Mouse (Mus musculus) hindlimb bud, embryonic 11.5 days (tissue): Measurements from ENCODE around the gene Dnaja1.

Source experiments
- DNase-seq: peaks from one replicate; pipeline ENCODE4 v3.0.0-alpha.2; 2012; ENCODE audit warnings: low read depth, low spot score; ENCODE audit errors: extremely low spot score

Gene Dnaja1

DNA sequence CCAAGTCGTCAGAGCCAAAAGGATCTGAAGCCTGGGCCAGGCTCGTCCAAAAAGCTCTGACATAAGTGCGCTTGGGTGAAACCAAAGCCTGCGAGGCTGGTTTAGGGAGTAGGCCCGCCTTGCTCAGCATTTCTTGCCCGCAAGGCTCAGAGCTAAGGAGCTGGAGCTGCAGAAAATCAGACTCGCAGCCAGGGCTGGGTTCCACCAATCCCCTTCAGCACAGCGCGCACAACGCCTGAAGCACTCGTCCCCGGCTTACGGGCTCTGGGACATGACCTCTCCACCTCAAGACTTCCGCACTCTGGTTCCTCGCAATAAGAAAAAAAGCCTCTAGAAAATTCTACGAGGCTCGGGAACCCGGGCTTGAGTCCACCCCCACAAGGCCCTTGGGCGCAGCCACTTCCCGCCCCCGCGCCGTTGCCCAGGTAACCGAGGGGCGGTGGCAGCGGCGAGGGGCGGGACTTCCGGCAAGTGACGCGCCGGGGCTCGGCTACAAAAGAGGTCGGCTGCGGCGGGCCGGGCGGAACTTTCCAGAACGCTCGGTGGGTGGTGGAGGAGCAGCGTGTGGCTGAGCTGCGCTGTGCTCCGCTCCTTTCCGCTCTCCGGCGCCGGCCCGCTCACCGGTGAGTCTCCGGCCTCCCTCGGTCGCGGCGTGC is at the start of gene Dnaja1:
Dnaja1 (plus strand) TSS at position 140 of the 656 bp plus-strand sequence.
- peak; percentile 81 for DNase-seq

DNA sequence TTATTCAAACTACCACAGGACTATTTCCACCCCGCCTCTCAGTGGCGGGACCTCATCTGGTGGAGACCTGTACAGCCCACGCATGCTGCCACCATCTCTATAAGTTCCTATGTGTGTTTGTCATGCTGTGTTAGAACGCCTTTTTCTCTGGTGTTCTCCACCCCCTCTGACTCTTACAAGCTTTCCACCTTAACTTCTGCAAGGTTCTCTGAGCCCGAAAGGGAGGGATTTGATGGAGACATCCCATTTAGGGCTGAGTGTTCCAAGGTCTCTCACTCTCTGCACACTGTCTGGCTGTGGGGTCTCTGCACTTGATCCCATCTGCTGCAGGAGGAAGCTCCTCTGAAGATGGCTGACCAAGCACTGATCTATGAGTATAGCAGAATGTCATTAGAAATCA is 48.4 kb upstream of the Dnaja1 start:
- no peak for DNase-seq

DNA sequence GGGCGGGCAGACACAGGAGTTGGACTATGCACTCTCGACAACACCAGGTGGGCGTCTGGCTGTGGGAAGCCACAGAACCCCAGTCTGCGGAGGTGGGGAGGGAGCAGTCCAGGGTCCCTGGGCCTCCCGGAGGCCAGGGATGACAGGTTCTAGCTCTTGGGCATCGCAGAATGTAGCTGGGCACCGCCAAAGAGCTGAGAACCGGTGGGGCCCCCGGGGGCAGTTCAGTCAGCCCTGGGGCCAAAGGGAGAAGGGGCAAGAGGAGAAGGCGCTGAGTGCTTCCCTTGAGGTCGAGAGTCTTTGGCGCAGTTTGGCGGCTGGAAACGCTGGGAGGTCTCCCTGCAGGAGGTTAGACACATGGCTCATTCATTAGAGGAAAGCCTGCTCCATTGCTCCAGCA is 45.6 kb upstream of the Dnaja1 start:
- no peak for DNase-seq

DNA sequence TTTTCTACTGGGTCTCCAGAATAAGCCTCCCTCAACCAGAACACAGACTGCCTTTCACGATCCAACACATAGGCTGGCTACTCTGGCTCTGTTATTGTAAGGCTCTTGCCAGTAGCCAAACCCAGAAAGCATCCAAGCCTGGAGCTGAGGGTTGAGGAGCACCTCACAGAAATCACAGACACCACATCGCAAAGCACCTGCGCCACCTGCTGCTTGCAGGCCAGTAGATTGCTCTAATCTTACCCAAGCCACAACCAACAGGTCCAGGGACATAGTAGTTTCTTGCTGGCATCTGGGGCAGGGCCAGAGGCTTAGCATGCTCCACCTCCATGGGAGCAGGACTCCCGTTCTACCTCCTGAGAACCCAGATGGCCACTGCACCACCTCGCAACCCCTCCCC is 44.8 kb upstream of the Dnaja1 start:
- no peak for DNase-seq

DNA sequence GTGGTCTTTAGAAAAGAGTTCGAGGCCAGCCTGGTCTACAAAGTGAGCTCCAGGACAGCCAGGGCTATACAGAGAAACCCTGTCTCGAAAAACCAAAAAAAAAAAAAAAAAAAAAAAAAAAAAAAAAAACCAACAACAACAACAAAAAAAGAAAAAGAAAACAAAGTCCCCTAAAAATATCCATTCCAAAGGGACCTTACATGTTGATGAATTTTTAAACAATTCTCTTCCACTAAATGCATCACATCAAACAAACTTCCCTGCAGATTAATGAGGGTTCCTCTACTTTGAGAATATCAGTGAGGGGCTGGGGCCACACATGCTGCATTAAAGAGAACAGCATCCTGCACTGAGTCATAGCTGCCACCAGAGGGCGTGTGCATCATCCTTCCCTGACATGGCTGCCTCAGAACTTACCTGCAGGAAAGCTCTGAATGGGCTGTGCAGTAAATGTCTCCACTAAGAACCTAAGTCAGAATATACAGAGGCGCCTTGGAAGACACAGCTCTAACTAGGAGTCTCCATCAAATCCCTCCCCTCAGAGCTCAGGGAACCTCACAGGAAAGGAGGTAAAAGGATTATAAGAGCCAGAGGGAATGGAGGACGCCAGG is 41.6 kb upstream of the Dnaja1 start:
- no peak for DNase-seq

DNA sequence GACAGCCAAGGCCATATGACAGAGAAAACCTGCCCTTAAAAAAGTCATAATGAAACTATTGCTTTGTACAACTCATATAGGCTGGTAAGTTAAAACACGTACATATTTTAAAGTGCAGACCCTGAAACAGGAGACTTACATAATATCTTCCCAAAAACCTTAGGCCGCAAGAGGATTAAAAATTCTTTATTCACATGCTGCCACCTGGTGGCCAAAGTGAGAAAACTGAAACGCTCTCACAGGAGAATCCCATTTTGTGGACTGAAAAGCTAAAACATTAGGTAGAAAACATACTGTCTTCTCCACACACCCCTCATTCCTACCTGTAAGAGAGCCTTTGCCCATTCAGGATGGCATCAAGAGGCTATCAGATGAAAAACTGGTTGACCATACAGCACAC is 40.0 kb upstream of the Dnaja1 start:
- DNase-seq, result no peak

DNA sequence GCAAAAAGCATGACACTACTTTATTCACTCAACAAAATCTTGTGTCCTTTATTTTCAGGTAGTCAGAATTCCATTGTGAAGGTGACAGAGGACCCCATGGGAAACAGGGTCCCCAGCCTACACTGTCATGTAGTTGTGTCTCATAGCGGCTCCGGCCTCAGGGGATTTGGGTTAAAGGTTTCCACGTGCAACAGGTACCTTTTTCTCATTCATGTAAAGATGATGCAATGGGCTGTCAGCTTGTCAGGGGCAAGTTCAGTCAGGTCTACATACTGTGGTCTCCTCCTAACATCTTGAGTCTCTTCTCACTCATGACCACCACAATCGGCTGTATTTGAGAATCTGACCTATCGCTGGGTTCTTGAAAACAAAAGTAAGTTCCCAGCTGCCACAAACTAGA is 39.6 kb upstream of the Dnaja1 start:
- no peak for DNase-seq

DNA sequence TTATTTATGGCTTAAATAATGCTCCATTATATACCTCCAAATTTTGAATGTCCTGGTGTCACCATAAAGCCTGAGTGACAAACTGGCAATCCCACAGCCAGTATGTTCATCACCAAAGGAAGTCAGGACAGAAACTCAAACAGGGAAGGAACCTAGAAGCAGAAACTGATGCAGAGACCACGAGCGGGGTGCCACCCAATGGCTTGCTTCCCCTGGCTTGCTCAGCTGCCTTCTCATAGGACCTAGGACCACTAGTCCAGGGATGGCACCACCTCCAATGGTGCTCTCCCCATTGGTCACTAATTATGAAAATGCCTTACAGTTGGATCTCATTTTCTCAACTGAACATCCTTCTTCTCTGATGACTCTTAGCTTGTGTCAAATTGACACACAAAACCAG is 38.6 kb upstream of the Dnaja1 start:
- DNase-seq, result no peak

DNA sequence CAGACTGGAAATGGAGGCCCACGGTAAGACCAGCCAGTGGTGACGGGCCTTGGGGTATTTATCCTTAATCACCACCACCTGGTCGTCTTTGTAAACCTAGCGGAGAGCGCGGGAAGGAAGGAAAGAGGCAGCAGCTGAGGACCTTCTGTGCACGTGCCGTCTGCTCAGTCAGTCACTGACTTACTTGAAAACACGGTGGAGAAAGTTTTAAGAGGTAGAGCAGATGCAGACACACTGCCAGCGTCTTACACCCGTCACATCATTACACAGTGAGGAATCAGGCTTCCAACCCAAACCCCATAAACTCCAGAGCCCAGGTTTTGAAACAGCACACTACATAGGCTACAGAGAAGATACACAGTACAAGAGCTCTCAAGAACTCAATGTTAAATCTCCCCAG is 30.9 kb upstream of the Dnaja1 start:
- no peak for DNase-seq

DNA sequence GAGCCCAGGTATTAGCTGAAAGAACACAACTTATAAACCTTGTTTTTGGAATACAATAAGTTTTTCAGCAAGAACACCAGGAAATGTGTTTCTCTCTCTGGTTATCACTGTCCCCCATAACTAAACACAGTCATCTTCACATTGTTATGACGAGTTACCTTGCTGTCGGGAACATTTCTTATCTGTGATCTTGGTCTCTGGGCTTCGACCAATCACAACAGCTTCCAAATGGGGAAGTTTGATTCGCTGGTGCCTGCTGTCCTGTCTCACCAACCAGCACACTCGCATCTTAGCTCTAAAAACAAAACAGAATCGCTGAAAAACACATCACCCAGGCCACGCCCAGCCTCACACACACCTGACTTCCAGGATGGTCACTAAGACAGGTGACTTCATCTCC is 24.9 kb upstream of the Dnaja1 start:
- no peak for DNase-seq

DNA sequence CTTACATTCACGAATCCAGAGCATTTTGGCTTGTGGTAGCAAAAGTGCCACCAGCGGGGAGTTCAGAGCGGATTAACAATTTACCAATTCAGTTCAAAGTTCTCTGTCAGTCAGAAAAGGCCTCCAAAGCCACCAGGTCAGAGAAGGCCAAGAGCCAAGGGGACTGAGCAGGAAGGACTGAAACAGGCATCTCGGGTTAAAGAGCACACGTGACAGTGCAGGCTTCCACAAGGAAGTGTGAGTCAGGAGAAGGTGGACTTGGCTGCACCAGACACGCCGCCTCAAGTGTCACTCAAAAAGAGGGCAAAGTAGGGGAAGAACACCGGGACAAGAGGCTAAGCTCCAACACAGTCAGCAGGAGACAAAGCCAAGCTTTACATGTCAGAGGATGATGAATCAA is 21.7 kb upstream of the Dnaja1 start:
- no peak for DNase-seq

DNA sequence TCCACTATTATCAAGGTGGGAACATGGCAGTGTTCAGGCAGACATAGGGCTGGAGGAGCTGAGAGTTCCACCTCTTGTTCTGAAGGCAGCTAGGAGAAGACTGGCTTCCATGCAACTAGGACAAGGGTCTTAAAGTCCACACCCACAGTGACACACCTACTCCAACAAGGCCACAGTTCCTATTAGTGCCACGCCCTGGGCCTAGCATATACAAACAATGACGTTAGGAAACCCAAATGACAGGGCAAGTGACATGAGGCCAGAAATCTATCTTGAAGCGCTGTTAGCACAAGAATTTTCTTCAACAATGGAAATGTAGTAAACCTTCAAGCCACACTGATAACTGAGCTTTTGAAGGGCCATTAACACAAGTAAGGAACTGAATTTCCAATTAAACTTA is 20.2 kb upstream of the Dnaja1 start:
- DNase-seq, result no peak

DNA sequence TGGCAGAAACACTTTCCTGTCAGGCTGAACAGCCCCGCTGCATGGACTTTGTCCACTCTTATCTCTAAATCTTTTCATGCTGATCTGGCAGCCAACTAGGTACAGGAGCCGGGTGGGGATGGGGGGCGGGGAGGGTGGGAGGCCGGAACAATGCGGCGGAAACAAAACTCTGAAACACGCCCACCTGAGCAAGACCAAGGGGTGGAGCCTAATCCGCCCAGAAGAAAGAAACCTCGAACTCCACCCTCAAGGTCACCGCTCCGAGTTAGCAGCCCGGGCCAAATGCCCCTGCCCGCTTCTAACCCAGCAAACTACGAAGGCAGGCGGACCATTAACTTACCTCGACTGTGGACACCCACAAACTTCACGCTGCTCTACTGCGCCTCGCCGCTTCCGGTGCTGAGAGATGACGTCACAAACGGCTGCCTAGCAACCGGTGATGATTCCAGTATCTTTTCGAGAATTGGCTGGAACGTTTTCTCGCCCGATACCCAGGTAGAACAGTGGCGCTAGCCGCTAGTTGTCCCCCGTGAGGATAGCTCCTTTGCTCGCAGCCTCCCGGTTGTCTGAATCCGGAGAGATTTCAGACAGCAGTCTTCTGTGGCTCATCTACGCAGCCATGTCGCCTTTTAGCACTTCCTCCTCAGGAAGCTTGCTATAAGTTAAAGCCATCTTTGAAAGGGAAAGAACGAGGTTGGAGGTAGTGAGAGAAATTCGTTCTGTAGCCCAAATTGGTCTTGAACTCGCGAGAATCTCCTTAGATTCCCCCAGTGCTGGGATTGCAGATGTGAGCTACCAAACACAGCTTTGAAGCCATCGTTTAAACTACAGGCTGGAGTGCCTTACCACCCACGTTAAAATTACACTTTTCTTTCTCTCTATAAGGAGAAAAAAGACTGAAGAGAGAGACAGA is 18.9 kb upstream of the Dnaja1 start, which contains the start of gene Aptx:
Aptx (minus strand) TSS at position 398 of the 913 bp plus-strand sequence.
- DNase-seq, result peak; percentile 96

DNA sequence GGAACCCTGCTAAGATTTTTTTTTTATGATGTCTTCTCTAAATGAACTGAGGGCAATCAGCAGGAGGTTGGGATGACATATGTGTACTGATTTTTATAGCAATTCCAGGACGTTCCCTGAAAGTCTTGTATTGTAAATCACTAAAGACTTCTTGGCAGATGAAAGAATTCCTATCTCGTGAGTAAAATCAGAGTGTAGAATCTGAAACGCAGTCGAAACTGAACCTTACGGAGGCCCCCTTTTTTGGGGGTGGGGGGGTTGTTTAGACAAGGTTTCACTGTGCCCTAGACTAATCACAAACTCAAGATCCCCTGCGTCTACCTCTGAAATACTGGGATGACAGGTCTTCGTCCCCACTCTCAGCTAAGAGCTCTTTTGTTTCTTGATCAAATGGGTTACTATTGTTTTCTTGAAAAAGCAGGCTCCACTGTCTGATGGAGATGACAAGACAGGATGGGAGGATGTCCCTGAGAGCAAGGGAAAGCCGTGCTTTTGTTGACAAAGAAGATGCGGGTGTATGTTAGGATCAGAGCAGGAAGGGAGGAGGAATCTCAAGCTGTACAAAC is 18.2 kb upstream of the Dnaja1 start:
- no peak for DNase-seq

DNA sequence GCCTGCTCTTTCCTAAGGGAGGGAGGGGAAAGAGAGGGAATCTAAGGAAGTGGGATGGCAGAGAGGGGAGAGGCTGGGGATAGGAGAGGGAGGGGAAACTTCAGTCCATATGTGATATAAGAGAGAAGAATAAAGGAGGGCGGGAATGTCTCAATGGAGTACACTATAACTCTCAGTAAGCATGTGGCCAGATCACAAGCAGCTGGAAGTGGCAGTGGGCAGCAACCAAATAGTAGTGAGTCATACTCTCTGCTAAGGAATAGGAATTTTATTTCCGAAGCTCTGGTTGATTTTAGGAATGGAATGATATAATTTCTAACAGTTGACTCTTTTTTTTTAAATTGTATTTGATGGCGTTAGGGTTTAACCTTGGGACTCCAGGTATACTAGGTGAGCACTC is 4.8 kb upstream of the Dnaja1 start:
- no peak for DNase-seq

DNA sequence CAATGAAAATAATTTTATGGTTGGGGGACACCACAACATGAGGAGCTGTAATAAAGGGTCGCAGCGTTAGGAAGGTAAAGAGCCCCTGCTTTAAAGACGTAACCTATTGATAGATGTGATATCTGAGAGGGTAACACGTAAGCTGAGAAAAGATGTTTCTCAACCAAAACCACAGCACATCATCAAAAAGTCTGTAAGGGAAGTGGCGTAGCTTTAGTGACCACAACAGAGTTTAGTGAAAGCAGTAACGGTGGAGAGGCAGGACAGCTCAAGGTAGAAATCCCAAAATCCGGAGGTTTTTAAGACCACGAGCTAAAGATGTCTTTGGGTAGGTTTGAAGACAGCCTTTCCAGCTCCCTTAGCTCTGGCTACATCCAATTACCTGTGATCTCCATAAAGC is 1.0 kb upstream of the Dnaja1 start:
- no peak for DNase-seq

DNA sequence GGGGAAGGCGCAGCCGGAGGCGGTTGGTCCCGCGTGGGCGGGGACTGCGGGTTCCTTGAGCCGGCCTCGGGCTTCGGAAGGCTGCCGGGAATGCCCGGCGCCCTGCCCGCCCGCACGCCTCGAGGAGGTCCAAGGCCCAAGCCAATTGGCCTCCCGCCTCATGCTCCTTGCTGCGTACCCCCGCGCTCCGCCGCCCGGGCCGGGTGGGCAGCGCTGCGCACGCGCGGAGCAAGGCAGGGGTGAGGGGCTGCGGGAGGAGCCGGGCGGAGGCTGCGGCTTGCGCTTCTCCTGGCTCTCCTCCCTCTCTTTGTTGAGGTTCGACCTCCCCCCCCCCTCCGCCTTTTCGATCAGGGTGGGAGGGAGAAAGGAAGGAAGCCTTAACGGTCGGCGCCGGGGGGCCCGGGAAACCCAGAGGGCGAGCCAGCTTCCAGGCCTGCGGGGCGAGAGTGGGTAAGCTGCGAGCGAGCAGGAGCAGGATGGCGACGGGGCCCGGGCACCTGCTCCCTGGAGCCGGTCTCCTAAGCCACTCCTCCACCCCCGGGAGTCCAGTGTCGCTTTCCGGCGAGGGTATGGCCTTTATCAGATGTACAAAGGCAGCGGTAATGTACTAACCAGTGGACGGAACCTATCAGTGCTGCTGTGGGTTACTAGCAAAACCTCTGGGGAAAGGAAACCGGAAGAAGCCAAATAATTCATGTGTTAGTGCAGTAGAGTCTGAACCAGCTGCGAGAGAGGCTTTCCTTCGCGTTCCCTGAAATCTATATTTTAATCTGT is 924 bp downstream of the Dnaja1 start:
- no peak for DNase-seq

DNA sequence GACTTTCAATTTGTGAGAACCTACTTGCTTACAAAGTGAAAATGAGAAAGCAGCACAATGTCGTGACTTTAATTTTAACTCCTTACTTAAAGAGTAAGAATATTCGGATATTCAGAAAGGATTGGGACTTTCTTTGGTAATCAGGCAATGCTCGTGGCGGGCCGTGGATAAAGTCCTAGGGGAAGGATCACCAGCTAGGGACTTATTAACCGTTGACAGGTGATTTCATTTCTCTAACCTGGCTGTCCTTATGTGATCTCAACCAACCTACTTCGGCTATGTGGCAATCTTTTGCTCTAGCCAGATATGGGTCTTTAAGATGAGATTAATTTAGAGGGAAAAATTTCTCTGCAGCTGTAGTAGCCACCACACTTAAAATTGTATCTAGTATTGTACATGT is 3.2 kb downstream of the Dnaja1 start:
- no peak for DNase-seq

DNA sequence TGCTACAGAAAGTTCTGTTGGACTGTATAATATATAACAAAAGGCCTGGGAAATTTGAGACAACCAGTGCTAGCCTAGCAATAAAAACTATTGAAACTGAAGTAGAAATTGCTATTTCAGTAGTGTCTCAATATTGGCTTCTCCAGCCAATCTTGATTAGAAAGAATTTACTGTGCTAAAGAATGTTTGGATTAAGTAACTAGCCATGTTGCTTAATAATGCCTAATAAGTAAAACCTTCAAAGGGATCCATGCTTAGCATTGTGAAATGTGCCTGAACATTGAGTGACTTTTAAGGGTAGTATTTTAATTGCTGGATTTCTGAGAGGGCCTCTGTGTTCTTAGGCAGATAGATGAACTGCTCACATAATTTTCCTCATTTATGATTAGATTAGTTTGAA is 3.6 kb downstream of the Dnaja1 start:
- DNase-seq, result no peak

DNA sequence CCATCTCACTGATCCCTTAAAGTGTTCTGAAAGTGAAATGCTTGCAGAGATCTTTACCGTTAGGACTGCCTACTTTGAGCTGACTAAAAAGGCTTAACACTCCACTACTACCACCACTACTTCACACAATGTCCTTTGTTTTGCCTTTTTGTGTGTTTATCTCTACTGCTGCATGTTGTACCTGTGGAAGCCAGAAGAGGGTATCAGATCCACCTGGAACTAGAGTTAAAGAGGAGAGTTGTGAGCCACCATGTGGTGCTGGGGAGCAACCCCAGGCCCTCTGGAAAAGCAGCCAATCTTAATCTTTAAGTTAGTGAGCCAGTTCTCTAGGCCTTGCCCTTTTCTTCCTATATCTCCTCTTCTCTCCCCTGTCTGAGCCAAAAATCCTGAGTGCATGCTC is 5.3 kb downstream of the Dnaja1 start:
- DNase-seq, result no peak

DNA sequence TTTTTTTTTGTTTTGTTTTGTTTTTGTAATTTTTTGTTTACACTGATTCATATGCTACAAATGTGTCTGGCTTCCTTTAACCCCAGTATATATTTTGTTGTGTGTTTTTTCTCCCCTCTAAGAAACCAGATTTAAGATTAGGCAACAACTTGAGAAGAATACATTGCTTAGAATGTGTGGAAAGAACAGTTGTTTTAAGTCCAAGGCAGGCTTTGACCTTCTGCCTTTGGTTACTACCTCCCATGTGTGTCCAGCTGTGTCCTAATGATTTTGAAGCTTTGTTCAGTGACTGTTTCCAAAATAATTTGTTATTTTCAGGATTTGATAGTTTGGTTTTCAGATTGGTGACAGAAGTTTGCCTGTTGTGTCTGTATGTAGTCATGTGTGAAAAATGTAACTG is 9.3 kb downstream of the Dnaja1 start:
- DNase-seq, result no peak
